Mouse (Mus musculus) kidney, postnatal 0 days (tissue): ENCODE results near the gene Furin. TPM values are rescaled to one million over a fixed set of nuclear protein-coding genes. Genes with fewer than 3 reads are reported as not detected.
A peak's percentile ranks its signal among the peaks of the same experiment; 100 is the strongest.

ENCODE experiments used
- ATAC-seq: fragments of 200-750 bp; cut with Nextera tagmentation; replicated peaks from 2 replicates; pipeline ENCODE4 v1.8.0; 2017; ENCODE audit warnings: low read depth, moderate number of reproducible peaks, moderate TSS enrichment, moderate library complexity; ENCODE audit not compliant: low FRiP score
- DNase-seq: peaks from one replicate; pipeline ENCODE4 v3.0.0-alpha.2; 2016; ENCODE audit warnings: low spot score
- H3K27ac ChIP-seq: fragments of 300-500 bp; sonication (generic); 2 replicates; pipeline ENCODE4 v1.5.1; 2014; ENCODE audit warnings: mild to moderate bottlenecking
- H3K27me3 ChIP-seq: fragments of 300-500 bp; sonication (generic); 2 replicates; pipeline ENCODE4 v1.6.1; 2014; ENCODE audit warnings: low read length, mixed read lengths; ENCODE audit not compliant: insufficient read depth
- H3K36me3 ChIP-seq: fragments of 300-500 bp; sonication (generic); 2 replicates; pipeline ENCODE4 v1.6.1; 2014; ENCODE audit warnings: low read length, mixed read lengths; ENCODE audit not compliant: insufficient read depth
- H3K4me1 ChIP-seq: fragments of 300-500 bp; sonication (generic); replicated peaks from 2 replicates; pipeline ENCODE4 v1.6.1; 2014; ENCODE audit warnings: antibody characterized with exemption, low read length, mixed read lengths; ENCODE audit not compliant: insufficient read depth
- H3K4me2 ChIP-seq: fragments of 300-500 bp; sonication (generic); 2 replicates; pipeline ENCODE4 v1.6.1; 2014; ENCODE audit warnings: mild to moderate bottlenecking, low read length, moderate library complexity, mixed read lengths
- H3K4me3 ChIP-seq: fragments of 300-500 bp; sonication (generic); replicated peaks from 2 replicates; pipeline ENCODE4 v1.5.1; 2014; ENCODE audit warnings: low read depth, low read length
- H3K9ac ChIP-seq: fragments of 300-500 bp; sonication (generic); 2 replicates; pipeline ENCODE4 v1.6.1; 2014; ENCODE audit warnings: low read depth, low read length
- H3K9me3 ChIP-seq: fragments of 300-500 bp; sonication (generic); replicated peaks from 2 replicates; pipeline ENCODE4 v1.6.1; 2016; ENCODE audit warnings: low read length, inconsistent platforms, mixed read lengths
- CTCF ChIP-seq: IDR thresholded peaks from 2 replicates; pipeline ENCODE4 v1.5.1; 2016; ENCODE audit warnings: antibody characterized with exemption, low read depth, mild to moderate bottlenecking, moderate library complexity
- WGBS: fragments of 180-500 bp; shearing (Covaris S2); extraction: QIAGEN DNeasy Blood & Tissue Kit; methylation state at CpG from one replicate; pipeline ENCODE4 v1.1.7; 2014; 5-methylcytosine and 5-hydroxymethylcytosine counted together
- polyA plus RNA-seq: library from polyadenylated mRNA; unstranded; fragments of >200 nt; fragmentation: Nextera tagmentation; extraction: Ambion mirVana; gene quantifications from 2 replicates; pipeline ENCODE4 v1.2.1, GENCODE M21; 2015

Furin gene
- polyA plus RNA-seq, 1 experiment from 2014 or later, result 22.9 TPM

GRCm38 (mm10) chr7:80340793-80341192, 64.4 kb downstream of the Furin start, which contains the start of gene Unc45a:
Gene Unc45a (minus strand): TSS chr7:80341005.
- Histone ChIP-seq H3K9me3 (no peaks in the 10 kb centered on the region), H3K4me2 (peak within 1 kb of the TSS; percentile 76), H3K4me3 (peak within 1 kb of the TSS; percentile 63), H3K36me3 (peaks cover 16% of the 10 kb centered on the region), H3K27me3 (no peaks in the 10 kb centered on the region), H3K27ac (peak within 1 kb of the TSS; percentile 89), H3K4me1 (peaks cover 15% of the 10 kb centered on the region), H3K9ac (peak within 1 kb of the TSS; percentile 60)
- peak; percentile 82 for TF ChIP-seq CTCF
- peak; percentile 50; the same call in 1 of the 2 replicates for ATAC-seq
- DNase-seq, result peak; percentile 94
- 1% methylated on average over 11 of the region's 11 CpGs for WGBS

GRCm38 (mm10) chr7:80339793-80340628, 65.2 kb downstream of the Furin start:
- Histone ChIP-seq H3K4me3 (peak overlapping the region; percentile 63), H3K27ac (peak overlapping the region; percentile 89), H3K4me2 (peak overlapping the region; percentile 76), H3K9me3 (no peaks in the 10 kb centered on the region), H3K27me3 (no peaks in the 10 kb centered on the region), H3K9ac (peak overlapping the region; percentile 61), H3K36me3 (peaks cover 21% of the 10 kb centered on the region), H3K4me1 (peaks cover 15% of the 10 kb centered on the region)
- peak; percentile 96 for ATAC-seq
- WGBS, result under 1% methylated on average over 45 of the region's 45 CpGs
- peak; percentile 86 for TF ChIP-seq CTCF
- DNase-seq, result peak; percentile 98

DNA sequence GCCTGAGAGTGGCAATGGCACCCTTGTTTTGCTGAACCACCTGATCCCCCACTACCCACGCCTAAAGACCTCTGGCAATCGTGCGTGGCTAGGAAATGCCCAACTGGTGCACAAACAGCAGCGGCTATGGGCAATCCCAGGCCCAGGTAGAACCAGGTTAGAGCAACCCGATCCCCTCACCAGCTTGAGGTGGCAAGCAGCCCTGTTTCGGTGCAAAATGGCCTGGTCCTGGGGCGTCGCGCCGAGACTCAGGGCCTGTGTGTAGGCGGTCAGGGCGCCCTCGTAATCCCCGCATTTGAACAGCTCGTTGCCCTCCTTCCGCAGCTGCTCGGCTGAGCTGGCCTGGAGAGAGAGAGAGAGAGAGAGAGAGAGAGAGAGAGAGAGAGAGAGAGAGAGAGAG, 65.9 kb downstream of the Furin start:
- Histone ChIP-seq H3K36me3 (peaks cover 27% of the 10 kb centered on the region), H3K27me3 (no peaks in the 10 kb centered on the region), H3K27ac (0 out of 2 replicates have a peak overlapping the region, but pooled peaks have one; percentile 37), H3K9me3 (no peaks in the 10 kb centered on the region), H3K4me2 (peak overlapping the region; percentile 76), H3K4me1 (peaks cover 15% of the 10 kb centered on the region), H3K4me3 (peak overlapping the region; percentile 63), H3K9ac (peak overlapping the region; percentile 61)
- WGBS, result 6% methylated on average over 17 of the region's 17 CpGs
- ATAC-seq, result no peak
- DNase-seq, result peak; percentile 39
- no peak for TF ChIP-seq CTCF

Other genes starting within 250 kb of the Furin start
- gene Sema4b, start 218.6 kb downstream of the Furin start, polyA plus RNA-seq, result 20.7 and 21.2 TPM in 2 replicates
- 165 and 188 TPM in 2 replicates for gene Cib1, start 172.6 kb downstream of the Furin start, polyA plus RNA-seq
- 2.1 and 2.9 TPM in 2 replicates for gene Gdpgp1, start 172.6 kb downstream of the Furin start, polyA plus RNA-seq
- gene Ttll13, start 159.1 kb downstream of the Furin start, polyA plus RNA-seq, result 1.0 and 1.1 TPM in 2 replicates
- 48.9 and 50.6 TPM in 2 replicates for gene Ngrn, start 144.2 kb downstream of the Furin start, polyA plus RNA-seq
- 4.9 and 5.7 TPM in 2 replicates for gene Vps33b, start 135.8 kb downstream of the Furin start, polyA plus RNA-seq
- 53.8 and 59.6 TPM in 2 replicates for gene Prc1, start 111.0 kb downstream of the Furin start, polyA plus RNA-seq
- gene Rccd1, start 81.0 kb downstream of the Furin start, polyA plus RNA-seq, result 3.7 and 4.3 TPM in 2 replicates
- gene Unc45a, start 64.4 kb downstream of the Furin start, polyA plus RNA-seq, result 28.2 and 29.7 TPM in 2 replicates
- gene Hddc3, start 62.3 kb downstream of the Furin start, polyA plus RNA-seq, result 20.2 and 21.5 TPM in 2 replicates
- gene Man2a2, start 34.1 kb downstream of the Furin start, polyA plus RNA-seq, result 7.3 and 8.8 TPM in 2 replicates
- gene Fes, start 17.5 kb downstream of the Furin start, polyA plus RNA-seq, result 12.4 and 12.5 TPM in 2 replicates
- 6.7 and 8.5 TPM in 2 replicates for gene Blm, start 129.7 kb upstream of the Furin start, polyA plus RNA-seq